Mouse (Mus musculus) stomach, embryonic 16.5 days (tissue): ENCODE measurements around the gene Mrfap1. TPM values are rescaled to one million over a fixed set of nuclear protein-coding genes. Genes with fewer than 3 reads are reported as not detected.
"Not testable (repeated sequence)": the region's sequence is repeated elsewhere in the genome, so short reads cannot be mapped to it uniquely, and the experiment has no call there.

Experiments
- ATAC-seq: fragments of 200-750 bp; cut with Nextera tagmentation; 2 replicates; pipeline ENCODE4 v1.8.0; 2017; ENCODE audit warnings: moderate number of reproducible peaks, moderate TSS enrichment; ENCODE audit not compliant: insufficient read depth, low FRiP score
- H3K27ac ChIP-seq: fragments of 300-500 bp; sonication (generic); 2 replicates; pipeline ENCODE4 v1.5.1; 2014; ENCODE audit warnings: low read length
- H3K27me3 ChIP-seq: fragments of 300-500 bp; sonication (generic); 2 replicates; pipeline ENCODE4 v1.6.1; 2014; ENCODE audit warnings: low read length, control low read depth, mixed read lengths; ENCODE audit not compliant: control insufficient read depth, insufficient read depth
- H3K36me3 ChIP-seq: fragments of 300-500 bp; sonication (generic); 2 replicates; pipeline ENCODE4 v1.6.1; 2014; ENCODE audit warnings: low read length; ENCODE audit not compliant: control insufficient read depth, insufficient read depth
- H3K4me1 ChIP-seq: fragments of 300-500 bp; sonication (generic); 2 replicates; pipeline ENCODE4 v1.6.1; 2014; ENCODE audit warnings: low read length, control low read depth, mixed read lengths; ENCODE audit not compliant: control insufficient read depth, insufficient read depth
- H3K4me2 ChIP-seq: fragments of 300-500 bp; sonication (generic); 2 replicates; pipeline ENCODE4 v1.6.1; 2014; ENCODE audit warnings: low read depth, low read length, mixed read lengths
- H3K4me3 ChIP-seq: fragments of 300-500 bp; sonication (generic); replicated peaks from 2 replicates; pipeline ENCODE4 v1.5.1; 2014; ENCODE audit warnings: mild to moderate bottlenecking, low read length
- H3K9ac ChIP-seq: fragments of 300-500 bp; sonication (generic); 2 replicates; pipeline ENCODE4 v1.6.1; 2014; ENCODE audit warnings: low read length
- H3K9me3 ChIP-seq: fragments of 300-500 bp; sonication (generic); replicated peaks from 2 replicates; pipeline ENCODE4 v1.6.1; 2016; ENCODE audit warnings: low read length, control low read depth; ENCODE audit not compliant: control insufficient read depth
- WGBS: fragments of 180-500 bp; shearing (Covaris S2); extraction: QIAGEN DNeasy Blood & Tissue Kit; methylation state at CpG from one replicate; pipeline ENCODE4 v1.1.7; 2014; 5-methylcytosine and 5-hydroxymethylcytosine counted together
- polyA plus RNA-seq: library from polyadenylated mRNA; unstranded; fragments of >200 nt; fragmentation: Nextera tagmentation; extraction: Ambion mirVana; gene quantifications from 2 replicates; pipeline ENCODE4 v1.2.1, GENCODE M21; 2015

Gene Mrfap1
- polyA plus RNA-seq, result 279 and 321 TPM in 2 replicates

GRCm38 (mm10) chr5:36796296-36797014, at the start of gene Mrfap1:
TSS of gene Mrfap1 (minus strand) at chr5:36796772.
- WGBS, result under 1% methylated on average over 90 of the region's 90 CpGs
- H3K27ac ChIP-seq, result peak within 1 kb of the TSS; percentile 96
- peak; percentile 91 for ATAC-seq

GRCm38 (mm10) chr5:36844490-36844889, 47.9 kb upstream of the Mrfap1 start:
- H3K4me1 ChIP-seq, result no peaks in the 10 kb centered on the region
- no peaks in the 10 kb centered on the region for H3K9me3 ChIP-seq
- H3K4me3 ChIP-seq, result no peak overlapping the region
- H3K36me3 ChIP-seq, result no peaks in the 10 kb centered on the region
- no peak overlapping the region for H3K4me2 ChIP-seq
- no peak overlapping the region for H3K9ac ChIP-seq
- H3K27ac ChIP-seq, result no peak overlapping the region
- ATAC-seq, result no peak
- no peaks in the 10 kb centered on the region for H3K27me3 ChIP-seq
- WGBS, result 85% methylated on average over 10 of the region's 10 CpGs

More at GRCm38 (mm10) chr5:36796296-36797014, at the start of gene Mrfap1:
- H3K4me3 ChIP-seq, result peak within 1 kb of the TSS; percentile 55
- H3K27me3 ChIP-seq, H3K4me1 ChIP-seq, H3K36me3 ChIP-seq, H3K9me3 ChIP-seq: not testable (repeated sequence)
- H3K4me2 ChIP-seq, result peak within 1 kb of the TSS; percentile 61
- peak within 1 kb of the TSS; percentile 86 for H3K9ac ChIP-seq

- H3K9me3 ChIP-seq, result no peaks in the 10 kb centered on the region
- no peaks in the 10 kb centered on the region for H3K27me3 ChIP-seq
- H3K36me3 ChIP-seq, result no peaks in the 10 kb centered on the region
- ATAC-seq, result no peak
- H3K9ac ChIP-seq, result no peak overlapping the region
- WGBS, result 52% methylated on average over 1 of the region's 1 CpGs
- H3K27ac ChIP-seq, result no peak overlapping the region
- no peaks in the 10 kb centered on the region for H3K4me1 ChIP-seq
- no peak overlapping the region for H3K4me2 ChIP-seq
- no peak overlapping the region for H3K4me3 ChIP-seq
Measured at GRCm38 (mm10) chr5:36841701-36842100, 45.1 kb upstream of the Mrfap1 start.

GRCm38 (mm10) chr5:36840092-36840491, 43.5 kb upstream of the Mrfap1 start:
- no peak overlapping the region for H3K4me3 ChIP-seq
- no peak for ATAC-seq
- H3K27me3 ChIP-seq, result no peaks in the 10 kb centered on the region
- no peaks in the 10 kb centered on the region for H3K9me3 ChIP-seq
- no peaks in the 10 kb centered on the region for H3K4me1 ChIP-seq
- no peaks in the 10 kb centered on the region for H3K36me3 ChIP-seq
- no peak overlapping the region for H3K9ac ChIP-seq
- WGBS, result 73% methylated on average over 7 of the region's 7 CpGs
- no peak overlapping the region for H3K27ac ChIP-seq
- H3K4me2 ChIP-seq, result no peak overlapping the region

GRCm38 (mm10) chr5:36839602-36840001, 43.0 kb upstream of the Mrfap1 start:
- H3K4me3 ChIP-seq, result no peak overlapping the region
- H3K9me3 ChIP-seq, result no peaks in the 10 kb centered on the region
- H3K27ac ChIP-seq, result no peak overlapping the region
- H3K36me3 ChIP-seq, result no peaks in the 10 kb centered on the region
- no peaks in the 10 kb centered on the region for H3K27me3 ChIP-seq
- no peak overlapping the region for H3K4me2 ChIP-seq
- no peak overlapping the region for H3K9ac ChIP-seq
- no peak for ATAC-seq
- 56% methylated on average over 8 of the region's 8 CpGs for WGBS
- no peaks in the 10 kb centered on the region for H3K4me1 ChIP-seq

GRCm38 (mm10) chr5:36839032-36839431, 42.5 kb upstream of the Mrfap1 start:
- Histone ChIP-seq H3K4me3 (no peak overlapping the region), H3K4me1 (no peaks in the 10 kb centered on the region), H3K9ac (no peak overlapping the region), H3K27ac (no peak overlapping the region), H3K4me2 (no peak overlapping the region), H3K27me3 (no peaks in the 10 kb centered on the region), H3K9me3 (no peaks in the 10 kb centered on the region), H3K36me3 (no peaks in the 10 kb centered on the region)
- WGBS, result 72% methylated on average over 2 of the region's 2 CpGs
- no peak for ATAC-seq

- no peak overlapping the region for H3K4me3 ChIP-seq
- no peak for ATAC-seq
- H3K9ac ChIP-seq, result no peak overlapping the region
- no peak overlapping the region for H3K4me2 ChIP-seq
- H3K4me1 ChIP-seq, result no peaks in the 10 kb centered on the region
- H3K27ac ChIP-seq, result no peak overlapping the region
- no peaks in the 10 kb centered on the region for H3K27me3 ChIP-seq
- 3% methylated on average over 6 of the region's 6 CpGs for WGBS
- H3K9me3 ChIP-seq, result no peaks in the 10 kb centered on the region
- no peaks in the 10 kb centered on the region for H3K36me3 ChIP-seq
Measured at GRCm38 (mm10) chr5:36835933-36836332, 39.4 kb upstream of the Mrfap1 start.

GRCm38 (mm10) chr5:36831272-36831671, 34.7 kb upstream of the Mrfap1 start:
- no peak overlapping the region for H3K9ac ChIP-seq
- no peaks in the 10 kb centered on the region for H3K9me3 ChIP-seq
- ATAC-seq, result no peak
- H3K27me3 ChIP-seq, result no peaks in the 10 kb centered on the region
- H3K4me3 ChIP-seq, result no peak overlapping the region
- 58% methylated on average over 7 of the region's 7 CpGs for WGBS
- 0 out of 2 replicates have a peak, but pooled peaks cover 2% of the 10 kb centered on the region for H3K4me1 ChIP-seq
- H3K27ac ChIP-seq, result no peak overlapping the region
- no peaks in the 10 kb centered on the region for H3K36me3 ChIP-seq
- no peak overlapping the region for H3K4me2 ChIP-seq

- WGBS, result 3% methylated on average over 46 of the region's 46 CpGs
- no peaks in the 10 kb centered on the region for H3K27me3 ChIP-seq
- 0 out of 2 replicates have a peak, but pooled peaks cover 2% of the 10 kb centered on the region for H3K4me1 ChIP-seq
- peak within 1 kb of the TSS; percentile 73 for H3K4me3 ChIP-seq
- H3K9ac ChIP-seq, result peak within 1 kb of the TSS; percentile 85
- no peak within 1 kb of the TSS; the same call in 1 of the 2 replicates for H3K27ac ChIP-seq
- H3K36me3 ChIP-seq, result no peaks in the 10 kb centered on the region
- peak; percentile 75 for ATAC-seq
- H3K4me2 ChIP-seq, result peak within 1 kb of the TSS; percentile 87
- no peaks in the 10 kb centered on the region for H3K9me3 ChIP-seq
Measured at GRCm38 (mm10) chr5:36829913-36830879, 33.6 kb upstream of the Mrfap1 start, which contains the start of gene Man2b2. TSS of gene Man2b2 (minus strand) at chr5:36830653.
